Mouse (Mus musculus) liver, embryonic 15.5 days (tissue): ENCODE measurements around the gene Ebf1. TPM values are rescaled to one million over a fixed set of nuclear protein-coding genes. Genes with fewer than 3 reads are reported as not detected.
A peak's percentile ranks its signal among the peaks of the same experiment; 100 is the strongest.

ENCODE experiments used
- ATAC-seq: fragments of 200-750 bp; cut with Nextera tagmentation; 2 replicates; pipeline ENCODE4 v1.8.0; 2017; ENCODE audit warnings: moderate number of reproducible peaks, mild to moderate bottlenecking, moderate library complexity; ENCODE audit not compliant: insufficient read depth
- H3K27ac ChIP-seq: fragments of 300-500 bp; sonication (generic); replicated peaks from 2 replicates; pipeline ENCODE4 v1.5.1; 2015; ENCODE audit warnings: mild to moderate bottlenecking, inconsistent platforms
- H3K27me3 ChIP-seq: fragments of 300-500 bp; sonication (generic); 2 replicates; pipeline ENCODE4 v1.6.1; 2015; ENCODE audit warnings: mild to moderate bottlenecking, inconsistent platforms
- H3K36me3 ChIP-seq: fragments of 300-500 bp; sonication (generic); replicated peaks from 2 replicates; pipeline ENCODE4 v1.6.1; 2015; ENCODE audit warnings: moderate library complexity, mild to moderate bottlenecking, inconsistent platforms
- H3K4me1 ChIP-seq: fragments of 300-500 bp; sonication (generic); replicated peaks from 2 replicates; pipeline ENCODE4 v1.6.1; 2015; ENCODE audit warnings: inconsistent platforms
- H3K4me2 ChIP-seq: fragments of 300-500 bp; sonication (generic); 2 replicates; pipeline ENCODE4 v1.6.1; 2015; ENCODE audit warnings: moderate library complexity, mild to moderate bottlenecking, inconsistent platforms
- H3K4me3 ChIP-seq: fragments of 300-500 bp; sonication (generic); replicated peaks from 2 replicates; pipeline ENCODE4 v1.5.1; 2015; ENCODE audit warnings: mild to moderate bottlenecking, inconsistent platforms
- H3K9ac ChIP-seq: fragments of 300-500 bp; sonication (generic); 2 replicates; pipeline ENCODE4 v1.6.1; 2015; ENCODE audit warnings: moderate library complexity, mild to moderate bottlenecking, inconsistent platforms
- H3K9me3 ChIP-seq: fragments of 300-500 bp; sonication (generic); replicated peaks from 2 replicates; pipeline ENCODE4 v1.6.1; 2016; ENCODE audit warnings: inconsistent platforms
- WGBS: fragments of 180-500 bp; shearing (Covaris S2); methylation state at CpG from one replicate; pipeline ENCODE4 v1.1.7; 2015; ENCODE audit warnings: mixed read lengths; ENCODE audit not compliant: insufficient replicate concordance; 5-methylcytosine and 5-hydroxymethylcytosine counted together
- polyA plus RNA-seq: library from polyadenylated mRNA; unstranded; fragments of >200 nt; fragmentation: Nextera tagmentation; extraction: Ambion mirVana; gene quantifications from 2 replicates; pipeline ENCODE4 v1.2.1, GENCODE M21; 2015

Gene Ebf1
- polyA plus RNA-seq, 1 experiment from 2014 or later = 1.2 TPM

DNA sequence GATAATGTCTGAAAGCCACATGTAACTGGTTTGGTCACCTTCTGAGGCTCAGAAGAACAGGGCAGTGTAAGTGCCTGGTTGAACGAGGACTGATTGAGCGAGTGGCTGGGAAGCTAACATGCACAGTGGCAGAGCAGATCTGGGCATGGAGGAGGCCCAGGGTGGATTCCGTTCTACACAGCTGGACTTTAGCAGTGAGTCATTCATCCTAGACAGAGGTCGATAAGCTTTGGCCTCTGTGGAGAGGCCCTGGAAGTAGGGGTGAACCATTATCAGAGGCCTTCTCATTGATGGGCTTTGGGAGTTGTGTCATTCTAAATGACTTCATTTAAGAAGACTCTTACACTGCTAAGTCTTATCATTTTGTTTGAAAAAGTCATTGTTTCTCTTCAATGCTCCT lies 250.3 kb downstream of the Ebf1 start:
- no peaks in the 10 kb centered on the region for H3K27me3 ChIP-seq
- no peaks in the 10 kb centered on the region for H3K36me3 ChIP-seq
- no peaks in the 10 kb centered on the region for H3K9me3 ChIP-seq
- H3K4me1 ChIP-seq = no peaks in the 10 kb centered on the region
- no peak for ATAC-seq
- H3K27ac ChIP-seq = no peak overlapping the region
- H3K4me2 ChIP-seq = no peak overlapping the region
- WGBS = 54% methylated on average over 4 of the region's 4 CpGs
- H3K9ac ChIP-seq = no peak overlapping the region
- H3K4me3 ChIP-seq = no peak overlapping the region

DNA sequence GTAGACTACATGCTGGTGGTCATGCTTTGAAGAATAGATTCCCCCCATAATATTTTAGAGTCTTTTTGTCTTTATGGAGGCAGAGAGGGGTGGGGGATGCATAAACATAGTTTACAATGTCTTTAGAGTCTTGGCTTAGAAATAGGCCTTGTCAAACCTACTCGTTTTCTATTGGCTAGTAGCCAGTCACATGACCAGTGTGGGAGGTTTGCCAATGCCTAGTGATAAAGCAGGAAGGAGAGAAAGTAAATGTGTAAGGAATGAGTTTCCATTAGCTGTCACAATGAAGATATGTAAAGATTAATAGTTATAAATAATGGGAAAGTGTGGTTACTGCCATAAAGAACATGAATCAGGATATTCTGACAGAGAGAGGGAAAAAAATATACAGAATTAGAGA lies 256.8 kb downstream of the Ebf1 start:
- Histone ChIP-seq H3K27me3 (no peaks in the 10 kb centered on the region), H3K36me3 (no peaks in the 10 kb centered on the region), H3K4me2 (no peak overlapping the region), H3K9ac (no peak overlapping the region), H3K4me3 (no peak overlapping the region), H3K27ac (no peak overlapping the region), H3K9me3 (no peaks in the 10 kb centered on the region), H3K4me1 (no peaks in the 10 kb centered on the region)
- no peak for ATAC-seq
- WGBS = 45% methylated on average over 1 of the region's 1 CpGs

DNA sequence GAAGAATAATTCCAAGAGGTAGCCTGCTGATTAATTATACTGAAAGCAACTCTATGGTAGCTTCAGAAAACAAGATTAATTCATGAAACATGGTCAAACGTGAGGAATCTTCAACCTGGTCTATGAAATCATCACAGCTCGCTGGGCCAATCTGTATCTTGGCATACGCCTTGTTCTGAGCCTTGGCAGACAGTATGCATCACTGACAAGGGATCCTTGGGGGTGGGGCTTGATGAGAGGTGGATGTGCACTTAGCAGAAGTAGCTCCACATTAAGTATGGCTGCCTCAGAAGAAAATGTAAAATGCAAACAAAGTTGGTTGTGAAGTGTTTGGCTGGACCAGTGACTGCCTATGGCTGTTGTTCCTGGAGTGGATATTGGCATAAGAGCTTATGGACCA lies 258.1 kb downstream of the Ebf1 start:
- WGBS = 52% methylated on average over 3 of the region's 3 CpGs

DNA sequence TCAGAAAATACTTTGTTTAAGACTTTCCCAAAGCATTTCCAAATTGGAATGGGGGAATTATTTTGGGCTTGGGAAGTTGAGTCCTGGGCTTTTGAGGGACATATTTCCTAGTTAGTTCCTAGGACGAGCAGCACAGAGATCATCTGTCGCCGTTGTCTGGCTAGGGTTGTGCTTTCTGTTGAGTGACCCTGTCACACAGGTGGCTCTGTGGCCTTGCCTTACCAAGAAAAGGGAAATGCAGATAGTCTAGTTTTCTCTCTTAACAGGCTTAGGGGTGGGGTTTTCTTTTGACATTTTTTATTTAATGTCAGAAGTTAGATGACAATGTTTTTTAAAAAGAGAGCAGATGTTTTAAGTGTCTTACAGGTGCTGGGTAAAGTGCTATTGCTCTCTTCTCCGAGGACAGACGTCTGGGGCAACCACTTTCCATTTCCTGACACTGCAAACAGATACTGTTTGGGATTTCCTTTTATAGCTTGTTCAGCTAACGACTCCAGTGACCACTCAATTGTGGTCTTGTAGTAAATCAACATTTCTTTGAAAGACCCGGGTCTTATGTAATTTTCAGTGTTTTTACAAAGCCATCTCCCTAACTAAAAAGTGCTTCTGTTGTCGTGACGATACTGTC lies 264.1 kb downstream of the Ebf1 start:
- no peak for ATAC-seq
- 7% methylated on average over 9 of the region's 9 CpGs for WGBS
- Histone ChIP-seq H3K4me1 (no peaks in the 10 kb centered on the region), H3K36me3 (no peaks in the 10 kb centered on the region), H3K9me3 (no peaks in the 10 kb centered on the region), H3K4me2 (no peak overlapping the region), H3K9ac (no peak overlapping the region), H3K4me3 (no peak overlapping the region), H3K27ac (no peak overlapping the region), H3K27me3 (no peaks in the 10 kb centered on the region)

More for the DNA sequence above, 258.1 kb downstream of the Ebf1 start:
- Histone ChIP-seq H3K27ac (no peak overlapping the region), H3K4me1 (no peaks in the 10 kb centered on the region), H3K4me2 (no peak overlapping the region), H3K9me3 (no peaks in the 10 kb centered on the region), H3K27me3 (no peaks in the 10 kb centered on the region), H3K9ac (no peak overlapping the region), H3K4me3 (no peak overlapping the region), H3K36me3 (no peaks in the 10 kb centered on the region)
- ATAC-seq = no peak

DNA sequence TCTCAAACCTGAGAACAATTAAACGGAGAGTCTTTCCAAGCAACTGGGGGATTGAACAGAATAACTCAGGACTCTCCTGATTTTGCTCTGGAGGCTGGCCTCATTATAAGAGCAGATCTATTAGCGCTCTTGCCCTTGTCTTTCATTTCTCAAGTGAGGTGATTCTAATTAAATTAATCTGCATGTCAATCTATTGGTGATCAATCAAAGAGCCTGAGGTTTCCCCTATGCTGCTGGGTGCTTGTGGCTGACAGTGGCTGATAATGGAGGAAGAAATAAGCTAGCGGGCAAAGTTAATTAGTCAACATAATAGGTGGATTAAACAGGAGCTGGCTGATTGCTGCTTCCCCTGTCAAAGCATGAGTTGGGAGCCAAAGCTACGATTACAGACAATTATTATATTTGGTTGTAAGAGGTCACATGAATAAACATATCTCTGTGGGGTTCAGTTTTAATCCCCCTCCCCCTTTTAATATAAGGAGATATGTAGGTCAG lies 265.4 kb downstream of the Ebf1 start:
- ATAC-seq = no peak
- WGBS = 65% methylated on average over 4 of the region's 4 CpGs
- Histone ChIP-seq H3K9ac (no peak overlapping the region), H3K4me2 (no peak overlapping the region), H3K4me3 (no peak overlapping the region), H3K27me3 (no peaks in the 10 kb centered on the region), H3K27ac (no peak overlapping the region), H3K36me3 (no peaks in the 10 kb centered on the region), H3K9me3 (no peaks in the 10 kb centered on the region), H3K4me1 (no peaks in the 10 kb centered on the region)

DNA sequence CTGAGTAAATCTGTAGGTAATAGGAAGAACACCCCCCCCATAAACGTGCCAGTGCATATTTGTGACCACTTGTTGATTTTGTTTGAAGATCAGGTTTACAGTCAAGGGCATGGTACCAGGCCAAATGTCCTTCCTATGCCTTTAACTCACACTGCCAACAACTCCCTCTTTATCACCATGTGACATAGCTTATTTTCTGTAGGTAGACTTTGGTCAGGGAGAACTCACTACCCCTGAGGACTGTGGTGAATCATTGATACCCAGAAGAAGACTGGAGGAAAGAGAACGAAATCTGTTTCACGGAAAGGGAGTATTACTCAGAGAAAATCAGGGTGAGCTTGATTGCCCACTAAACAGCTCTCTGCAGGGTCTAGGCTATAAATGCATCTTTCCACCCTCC lies 267.2 kb downstream of the Ebf1 start:
- no peak for ATAC-seq
- H3K27ac ChIP-seq = no peak overlapping the region
- H3K4me1 ChIP-seq = no peaks in the 10 kb centered on the region
- no peak overlapping the region for H3K9ac ChIP-seq
- H3K36me3 ChIP-seq = no peaks in the 10 kb centered on the region
- H3K27me3 ChIP-seq = no peaks in the 10 kb centered on the region
- no peak overlapping the region for H3K4me3 ChIP-seq
- 48% methylated on average over 3 of the region's 3 CpGs for WGBS
- no peaks in the 10 kb centered on the region for H3K9me3 ChIP-seq
- H3K4me2 ChIP-seq = no peak overlapping the region

DNA sequence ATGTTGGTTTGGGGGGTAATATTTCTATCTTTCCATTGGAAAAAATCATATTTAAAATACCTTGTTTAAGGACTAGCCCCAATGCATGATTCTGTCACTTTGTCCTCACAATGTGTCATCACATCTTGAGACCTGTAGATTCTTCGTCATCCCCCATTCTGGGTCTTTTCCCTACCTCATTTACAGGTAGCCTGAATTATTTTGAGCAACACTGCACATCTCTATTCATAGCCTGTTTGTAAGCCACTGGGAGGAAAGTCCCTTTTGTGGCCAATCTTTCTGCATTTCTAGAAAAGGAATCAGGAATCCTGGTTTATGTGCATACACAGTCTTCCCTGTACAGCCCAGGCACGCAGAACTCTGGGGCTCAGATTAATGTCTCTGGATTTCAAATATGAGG lies 269.8 kb downstream of the Ebf1 start:
- no peaks in the 10 kb centered on the region for H3K27me3 ChIP-seq
- H3K4me2 ChIP-seq = no peak overlapping the region
- WGBS = 75% methylated on average over 2 of the region's 2 CpGs
- H3K4me3 ChIP-seq = no peak overlapping the region
- no peak overlapping the region for H3K9ac ChIP-seq
- H3K27ac ChIP-seq = no peak overlapping the region
- no peaks in the 10 kb centered on the region for H3K4me1 ChIP-seq
- ATAC-seq = no peak
- H3K9me3 ChIP-seq = no peaks in the 10 kb centered on the region
- H3K36me3 ChIP-seq = no peaks in the 10 kb centered on the region

DNA sequence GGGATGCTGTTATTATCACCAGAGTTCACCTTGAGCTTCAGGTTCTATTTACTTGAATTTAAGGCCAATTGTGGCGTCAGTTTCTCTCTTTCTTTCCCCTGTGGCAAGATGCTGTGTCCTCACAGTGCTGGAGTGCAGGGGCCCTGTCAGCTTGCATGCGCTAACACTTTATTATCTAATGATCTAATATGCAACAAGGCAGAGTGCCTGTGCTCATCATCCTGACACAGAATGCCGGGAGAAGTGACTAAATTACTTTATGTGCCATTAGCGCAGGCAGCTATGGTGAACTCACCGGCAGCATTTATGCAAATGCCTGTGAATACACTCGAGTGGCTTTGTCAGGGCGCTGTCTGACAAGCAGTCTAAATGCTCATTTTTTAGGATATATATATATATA lies 270.6 kb downstream of the Ebf1 start:
- H3K27me3 ChIP-seq = no peaks in the 10 kb centered on the region
- no peak overlapping the region for H3K4me3 ChIP-seq
- H3K4me1 ChIP-seq = 0 out of 2 replicates have a peak, but pooled peaks cover under 1% of the 10 kb centered on the region
- no peak for ATAC-seq
- 74% methylated on average over 7 of the region's 7 CpGs for WGBS
- H3K27ac ChIP-seq = no peak overlapping the region
- H3K4me2 ChIP-seq = no peak overlapping the region
- H3K9ac ChIP-seq = no peak overlapping the region
- H3K9me3 ChIP-seq = no peaks in the 10 kb centered on the region
- no peaks in the 10 kb centered on the region for H3K36me3 ChIP-seq

DNA sequence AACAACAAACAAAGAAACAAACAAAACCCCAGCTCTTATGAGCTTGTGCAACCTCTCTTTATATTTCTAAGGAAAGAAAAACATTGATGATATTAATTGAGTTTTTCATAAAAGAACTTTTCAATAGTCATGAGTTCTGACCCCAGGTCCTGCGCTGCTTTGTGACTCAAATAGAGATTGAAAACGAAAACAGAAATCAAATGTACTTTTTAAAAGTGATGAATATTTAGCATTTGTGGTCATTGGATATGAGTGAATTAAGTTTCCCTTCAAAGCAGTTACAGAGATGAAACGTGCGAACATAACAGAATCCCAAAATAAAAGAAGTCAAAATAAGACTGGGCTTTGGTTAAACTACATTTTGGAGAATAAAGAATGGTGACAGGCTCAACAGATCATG lies 271.3 kb downstream of the Ebf1 start:
- WGBS = 68% methylated on average over 4 of the region's 4 CpGs
- ATAC-seq = no peak

DNA sequence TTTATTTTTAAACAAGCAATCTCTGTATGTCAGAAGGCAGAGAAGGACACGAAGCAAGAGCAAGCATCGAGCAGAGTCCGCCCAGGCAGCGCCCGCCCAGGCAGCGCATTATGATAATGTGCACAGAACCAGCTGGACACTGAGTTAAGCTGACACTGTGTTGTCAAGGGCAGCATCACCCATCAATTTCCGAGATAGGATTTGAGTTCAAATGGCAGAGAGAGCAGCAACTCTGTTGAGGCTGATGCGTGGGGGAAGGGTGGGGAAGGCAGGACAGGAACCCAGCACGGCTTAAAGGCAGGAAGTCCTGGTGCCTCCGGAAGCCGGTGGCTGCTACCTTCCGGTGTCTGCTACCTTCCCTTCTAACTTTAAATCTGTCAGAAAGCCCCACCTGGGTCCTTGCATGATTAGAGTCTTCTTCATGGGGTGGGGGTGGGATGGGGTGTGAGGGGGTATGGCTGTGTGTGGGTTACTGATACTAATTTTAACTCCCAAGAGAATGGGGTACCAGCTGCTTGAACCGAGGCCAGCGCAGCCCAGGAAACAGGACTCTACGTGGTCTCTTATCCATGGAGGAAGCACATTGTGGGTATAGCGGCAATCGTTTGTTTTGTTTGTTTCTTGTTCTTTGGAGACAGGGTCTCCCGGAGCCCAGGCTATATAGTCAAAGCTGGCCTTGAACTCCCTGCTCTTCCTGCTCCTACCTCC lies 275.9 kb downstream of the Ebf1 start:
- H3K9me3 ChIP-seq = no peaks in the 10 kb centered on the region
- peak overlapping the region; percentile 18 for H3K4me3 ChIP-seq
- no peak overlapping the region for H3K9ac ChIP-seq
- H3K27ac ChIP-seq = no peak overlapping the region
- H3K36me3 ChIP-seq = no peaks in the 10 kb centered on the region
- 11% methylated on average over 18 of the region's 18 CpGs for WGBS
- H3K4me1 ChIP-seq = peaks cover 13% of the 10 kb centered on the region
- no peaks in the 10 kb centered on the region for H3K27me3 ChIP-seq
- ATAC-seq = peak; percentile 37; the same call in 1 of the 2 replicates
- H3K4me2 ChIP-seq = peak overlapping the region; percentile 48

More for the DNA sequence above, 271.3 kb downstream of the Ebf1 start:
- Histone ChIP-seq H3K9ac (no peak overlapping the region), H3K36me3 (no peaks in the 10 kb centered on the region), H3K27ac (no peak overlapping the region), H3K4me1 (peaks cover 7% of the 10 kb centered on the region), H3K9me3 (no peaks in the 10 kb centered on the region), H3K27me3 (no peaks in the 10 kb centered on the region), H3K4me2 (no peak overlapping the region), H3K4me3 (no peak overlapping the region)

DNA sequence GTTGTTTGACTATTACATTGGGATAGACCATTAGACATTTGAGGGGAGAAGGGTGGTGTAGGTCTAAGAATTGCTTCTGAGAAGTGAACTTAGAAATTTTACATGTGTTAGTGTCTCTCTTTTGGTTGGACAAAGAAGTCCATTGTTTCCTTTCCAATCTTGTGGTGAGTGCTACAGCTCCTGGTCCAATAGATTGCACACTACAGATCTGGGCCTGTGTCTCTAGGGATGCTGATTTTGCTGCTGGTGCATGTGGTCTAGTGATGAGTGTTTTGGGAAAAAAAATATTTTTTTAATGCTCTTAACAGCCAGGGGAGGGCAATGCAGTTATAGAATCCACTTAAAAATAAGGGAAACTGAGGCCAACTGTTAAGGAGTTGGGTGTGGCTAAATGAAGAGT lies 276.9 kb downstream of the Ebf1 start:
- Histone ChIP-seq H3K4me2 (no peak overlapping the region), H3K9me3 (no peaks in the 10 kb centered on the region), H3K4me1 (peaks cover 13% of the 10 kb centered on the region), H3K27ac (no peak overlapping the region), H3K36me3 (no peaks in the 10 kb centered on the region), H3K27me3 (no peaks in the 10 kb centered on the region), H3K4me3 (no peak overlapping the region), H3K9ac (no peak overlapping the region)
- no peak for ATAC-seq
